Mouse (Mus musculus): ENCODE results near the gene Stat6. TPM values are rescaled to one million over a fixed set of nuclear protein-coding genes. Genes with fewer than 3 reads are reported as not detected.
"Not testable (repeated sequence)": the region's sequence is repeated elsewhere in the genome, so short reads cannot be mapped to it uniquely, and the experiment has no call there.

Stat6 gene
- polyA plus RNA-seq, 1 experiment from 2014 or later, result 6.8 TPM

DNA sequence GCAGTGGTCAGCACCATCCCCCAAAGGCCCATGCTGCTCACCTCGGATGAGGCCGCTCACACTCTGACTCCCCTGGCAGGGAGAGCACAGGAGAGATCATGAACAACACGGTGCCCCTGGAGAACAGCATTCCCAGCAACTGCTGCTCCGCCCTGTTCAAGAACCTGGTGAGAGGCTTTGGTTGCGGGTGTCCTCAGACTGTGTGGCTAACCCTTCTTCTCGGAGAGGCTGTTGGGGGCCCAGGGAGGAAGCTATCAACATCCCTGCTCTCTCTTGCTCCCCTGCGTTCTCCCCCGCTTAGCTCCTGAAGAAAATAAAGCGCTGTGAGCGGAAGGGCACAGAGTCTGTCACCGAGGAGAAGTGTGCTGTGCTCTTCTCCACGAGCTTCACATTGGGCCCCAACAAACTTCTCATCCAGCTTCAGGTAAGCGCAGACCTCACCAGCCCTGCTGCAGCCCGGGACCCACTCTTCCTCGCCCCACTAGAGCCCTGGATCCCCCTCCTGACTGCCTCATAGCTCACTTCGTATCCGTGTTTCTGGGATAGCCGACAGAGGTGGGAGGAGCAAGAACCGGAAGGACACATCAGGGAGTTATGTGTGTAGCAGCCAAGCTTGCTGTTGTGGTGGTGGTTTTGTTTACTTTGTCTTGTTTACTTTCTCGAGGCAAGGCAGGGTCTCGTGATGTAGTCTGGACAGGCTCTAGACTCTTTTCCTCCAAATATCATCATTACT is 10.3 kb downstream of the Stat6 start:
- H3K9me3 ChIP-seq (ENCODE audit: control insufficient read depth, low read length), result no peaks in the 10 kb centered on the region
- H3K4me1 ChIP-seq (replicated peaks; ENCODE audit: control insufficient read depth, insufficient read depth, low read length), result no peaks in the 10 kb centered on the region
- no peak overlapping the region for H3K4me3 ChIP-seq (ENCODE audit: low read depth, low read length)
- WGBS, result 57% methylated on average over 21 of the region's 21 CpGs
- no peak overlapping the region for H3K9ac ChIP-seq (ENCODE audit: low read length)
- no peak overlapping the region for H3K4me2 ChIP-seq (ENCODE audit: low read depth, low read length, severe bottlenecking)
- ATAC-seq (replicated peaks; ENCODE audit: low FRiP score) (no peak), DNase-seq (ENCODE audit: low spot score) (no peak)
- H3K27me3 ChIP-seq (ENCODE audit: control insufficient read depth, insufficient read depth, low read length), result no peaks in the 10 kb centered on the region
- no peak overlapping the region for H3K27ac ChIP-seq (ENCODE audit: low read depth, low read length)
- no peaks in the 10 kb centered on the region for H3K36me3 ChIP-seq (ENCODE audit: control insufficient read depth, insufficient read depth, low read length)

DNA sequence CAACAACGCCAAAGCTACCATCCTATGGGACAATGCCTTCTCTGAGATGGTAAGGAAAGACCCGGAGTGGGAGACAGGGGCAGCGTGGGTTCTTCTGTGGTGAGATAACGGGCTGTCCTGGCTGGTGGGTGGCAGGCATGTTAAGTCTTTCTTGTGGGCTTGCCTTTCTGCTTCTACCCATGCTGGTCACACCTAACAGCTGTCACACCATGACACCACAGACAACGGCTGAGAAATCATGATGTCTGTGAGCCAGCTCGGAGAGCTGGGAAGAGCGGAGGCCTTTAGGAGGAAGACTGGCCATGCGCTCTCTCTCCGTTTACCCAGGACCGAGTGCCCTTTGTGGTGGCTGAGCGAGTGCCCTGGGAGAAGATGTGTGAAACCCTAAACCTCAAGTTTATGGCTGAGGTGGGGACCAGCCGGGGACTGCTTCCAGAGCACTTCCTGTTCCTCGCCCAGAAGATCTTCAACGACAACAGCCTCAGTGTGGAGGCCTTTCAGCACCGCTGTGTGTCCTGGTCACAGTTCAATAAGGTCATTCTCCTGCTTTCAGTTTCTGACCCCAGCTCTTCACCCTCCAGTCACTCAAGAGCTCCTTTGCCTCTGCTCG is 12.3 kb downstream of the Stat6 start:
- H3K27me3 ChIP-seq (ENCODE audit: control insufficient read depth, insufficient read depth, low read length), result no peaks in the 10 kb centered on the region
- DNase-seq (ENCODE audit: low spot score) (no peak), ATAC-seq (replicated peaks; ENCODE audit: low FRiP score) (no peak)
- 83% methylated on average over 16 of the region's 16 CpGs for WGBS
- no peak overlapping the region for H3K9ac ChIP-seq (ENCODE audit: low read length)
- H3K9me3 ChIP-seq (ENCODE audit: control insufficient read depth, low read length), result no peaks in the 10 kb centered on the region
- no peaks in the 10 kb centered on the region for H3K36me3 ChIP-seq (ENCODE audit: control insufficient read depth, insufficient read depth, low read length)
- no peaks in the 10 kb centered on the region for H3K4me1 ChIP-seq (replicated peaks; ENCODE audit: control insufficient read depth, insufficient read depth, low read length)
- H3K27ac ChIP-seq (ENCODE audit: low read depth, low read length), result no peak overlapping the region
- H3K4me2 ChIP-seq (ENCODE audit: low read depth, low read length, severe bottlenecking), result no peak overlapping the region
- H3K4me3 ChIP-seq (ENCODE audit: low read depth, low read length), result no peak overlapping the region

DNA sequence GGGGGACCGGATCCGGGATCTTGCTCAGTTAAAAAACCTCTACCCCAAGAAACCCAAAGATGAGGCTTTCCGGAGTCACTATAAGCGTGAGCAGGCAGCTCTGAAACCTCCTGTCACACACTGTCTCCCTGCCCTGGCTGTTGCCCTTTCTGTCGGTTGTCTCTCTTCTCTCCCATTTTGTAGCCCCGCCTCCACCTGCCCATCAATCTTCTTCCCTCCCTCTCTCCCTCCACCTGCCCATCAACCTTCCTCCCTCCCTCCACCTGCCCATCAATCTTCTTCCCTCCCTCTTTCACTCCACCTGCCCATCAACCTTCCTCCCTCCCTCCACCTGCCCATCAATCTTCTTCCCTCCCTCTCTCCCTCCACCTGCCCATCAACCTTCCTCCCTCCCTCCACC is 14.8 kb downstream of the Stat6 start:
- 55% methylated on average over 6 of the region's 6 CpGs for WGBS
- DNase-seq (ENCODE audit: low spot score); H3K4me2 ChIP-seq (ENCODE audit: low read depth, low read length, severe bottlenecking); H3K36me3 ChIP-seq (ENCODE audit: control insufficient read depth, insufficient read depth, low read length); ATAC-seq (replicated peaks; ENCODE audit: low FRiP score); H3K9ac ChIP-seq (ENCODE audit: low read length); H3K4me3 ChIP-seq (ENCODE audit: low read depth, low read length); H3K9me3 ChIP-seq (ENCODE audit: control insufficient read depth, low read length); H3K27ac ChIP-seq (ENCODE audit: low read depth, low read length): not testable (repeated sequence)
- peaks cover 10% of the 10 kb centered on the region for H3K4me1 ChIP-seq (replicated peaks; ENCODE audit: control insufficient read depth, insufficient read depth, low read length)
- peaks cover 13% of the 10 kb centered on the region for H3K27me3 ChIP-seq (ENCODE audit: control insufficient read depth, insufficient read depth, low read length)

DNA sequence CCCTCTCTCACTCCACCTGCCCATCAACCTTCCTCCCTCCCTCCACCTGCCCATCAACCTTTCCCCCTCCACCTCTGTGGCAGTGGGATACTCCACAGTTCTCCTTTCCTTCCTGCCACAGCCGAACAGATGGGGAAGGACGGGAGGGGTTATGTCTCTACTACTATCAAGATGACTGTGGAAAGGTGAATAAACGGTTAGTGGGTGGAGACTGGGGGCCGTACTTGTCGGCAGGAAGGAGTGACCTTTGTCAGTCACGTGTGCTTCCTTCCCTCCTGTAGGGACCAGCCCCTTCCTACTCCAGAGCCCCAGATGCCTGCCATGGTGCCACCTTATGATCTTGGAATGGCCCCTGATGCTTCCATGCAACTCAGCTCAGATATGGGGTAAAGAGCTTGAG is 15.3 kb downstream of the Stat6 start:
- WGBS, result 18% methylated on average over 6 of the region's 6 CpGs
- Histone ChIP-seq H3K27ac (ENCODE audit: low read depth, low read length) (no peak overlapping the region), H3K9ac (ENCODE audit: low read length) (no peak overlapping the region; the same call in 1 of the 2 replicates), H3K27me3 (ENCODE audit: control insufficient read depth, insufficient read depth, low read length) (peaks cover 17% of the 10 kb centered on the region), H3K36me3 (ENCODE audit: control insufficient read depth, insufficient read depth, low read length) (no peaks in the 10 kb centered on the region), H3K4me3 (ENCODE audit: low read depth, low read length) (no peak overlapping the region), H3K4me1 (replicated peaks; ENCODE audit: control insufficient read depth, insufficient read depth, low read length) (peaks cover 10% of the 10 kb centered on the region), H3K9me3 (ENCODE audit: control insufficient read depth, low read length) (no peaks in the 10 kb centered on the region), H3K4me2 (ENCODE audit: low read depth, low read length, severe bottlenecking) (no peak overlapping the region)
- DNase-seq (ENCODE audit: low spot score) (no peak), ATAC-seq (replicated peaks; ENCODE audit: low FRiP score) (no peak)

DNA sequence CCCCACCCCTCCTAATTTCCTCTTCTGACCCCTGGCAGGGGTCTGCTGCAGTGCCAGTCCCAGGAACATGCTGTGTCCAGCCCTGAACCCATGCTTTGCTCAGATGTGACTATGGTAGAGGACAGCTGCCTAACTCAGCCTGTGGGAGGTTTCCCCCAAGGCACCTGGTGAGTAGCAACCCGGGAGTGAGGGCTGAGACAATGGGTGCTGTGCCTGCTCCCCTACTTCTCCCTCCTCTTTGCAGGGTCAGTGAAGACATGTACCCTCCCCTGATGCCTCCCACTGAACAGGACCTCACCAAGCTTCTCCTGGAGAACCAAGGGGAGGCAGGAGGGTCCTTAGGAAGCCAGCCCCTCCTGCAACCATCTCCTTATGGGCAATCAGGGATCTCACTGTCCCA is 16.8 kb downstream of the Stat6 start:
- Histone ChIP-seq H3K27me3 (ENCODE audit: control insufficient read depth, insufficient read depth, low read length) (peaks cover 32% of the 10 kb centered on the region), H3K27ac (ENCODE audit: low read depth, low read length) (no peak overlapping the region), H3K9ac (ENCODE audit: low read length) (no peak overlapping the region), H3K4me3 (ENCODE audit: low read depth, low read length) (no peak overlapping the region), H3K9me3 (ENCODE audit: control insufficient read depth, low read length) (no peaks in the 10 kb centered on the region), H3K4me2 (ENCODE audit: low read depth, low read length, severe bottlenecking) (no peak overlapping the region), H3K36me3 (ENCODE audit: control insufficient read depth, insufficient read depth, low read length) (no peaks in the 10 kb centered on the region), H3K4me1 (replicated peaks; ENCODE audit: control insufficient read depth, insufficient read depth, low read length) (peaks cover 12% of the 10 kb centered on the region)
- DNase-seq (ENCODE audit: low spot score), result no peak
- WGBS, result 27% methylated on average over 1 of the region's 1 CpGs
- no peak for ATAC-seq (replicated peaks; ENCODE audit: low FRiP score)

DNA sequence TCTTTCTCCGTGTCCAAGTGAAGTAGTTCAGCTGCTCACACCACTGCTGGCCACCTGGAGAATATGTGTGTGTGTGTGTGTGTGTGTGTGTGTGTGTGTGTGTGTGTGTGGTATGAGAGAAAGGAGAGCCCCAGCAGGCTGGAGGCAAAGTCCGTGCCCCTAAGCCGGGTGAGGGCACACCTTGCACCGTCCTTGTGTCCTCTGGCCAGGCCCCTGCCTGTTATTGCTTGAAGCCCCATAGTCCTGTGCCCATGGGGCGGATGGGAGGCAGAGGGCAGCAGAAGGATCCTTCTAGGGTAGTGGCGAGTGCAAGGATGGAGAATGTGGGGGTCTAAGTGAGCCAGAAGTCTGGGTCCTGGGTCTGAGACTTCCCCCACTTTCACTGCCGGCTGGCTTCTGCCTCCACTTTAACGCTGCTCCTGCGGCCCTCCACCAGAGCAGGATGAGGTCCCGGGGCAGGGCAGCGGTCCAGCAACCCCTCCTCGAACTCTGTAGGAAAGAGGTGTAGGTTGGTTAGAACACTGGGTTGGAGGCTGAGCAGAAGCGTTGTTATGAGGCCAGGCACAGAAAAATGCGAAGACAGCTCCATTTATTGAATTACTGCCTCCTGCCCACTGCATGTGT is 18.6 kb downstream of the Stat6 start:
- Histone ChIP-seq H3K36me3 (ENCODE audit: control insufficient read depth, insufficient read depth, low read length) (no peaks in the 10 kb centered on the region), H3K4me2 (ENCODE audit: low read depth, low read length, severe bottlenecking) (0 out of 2 replicates have a peak overlapping the region, but pooled peaks have one; percentile 21), H3K27ac (ENCODE audit: low read depth, low read length) (no peak overlapping the region), H3K27me3 (ENCODE audit: control insufficient read depth, insufficient read depth, low read length) (peaks cover 49% of the 10 kb centered on the region), H3K9ac (ENCODE audit: low read length) (no peak overlapping the region; the same call in 1 of the 2 replicates), H3K4me1 (replicated peaks; ENCODE audit: control insufficient read depth, insufficient read depth, low read length) (peaks cover 17% of the 10 kb centered on the region), H3K9me3 (ENCODE audit: control insufficient read depth, low read length) (no peaks in the 10 kb centered on the region), H3K4me3 (ENCODE audit: low read depth, low read length) (no peak overlapping the region)
- WGBS, result 14% methylated on average over 14 of the region's 14 CpGs
- DNase-seq (ENCODE audit: low spot score) (no peak), ATAC-seq (replicated peaks; ENCODE audit: low FRiP score) (no peak)

DNA sequence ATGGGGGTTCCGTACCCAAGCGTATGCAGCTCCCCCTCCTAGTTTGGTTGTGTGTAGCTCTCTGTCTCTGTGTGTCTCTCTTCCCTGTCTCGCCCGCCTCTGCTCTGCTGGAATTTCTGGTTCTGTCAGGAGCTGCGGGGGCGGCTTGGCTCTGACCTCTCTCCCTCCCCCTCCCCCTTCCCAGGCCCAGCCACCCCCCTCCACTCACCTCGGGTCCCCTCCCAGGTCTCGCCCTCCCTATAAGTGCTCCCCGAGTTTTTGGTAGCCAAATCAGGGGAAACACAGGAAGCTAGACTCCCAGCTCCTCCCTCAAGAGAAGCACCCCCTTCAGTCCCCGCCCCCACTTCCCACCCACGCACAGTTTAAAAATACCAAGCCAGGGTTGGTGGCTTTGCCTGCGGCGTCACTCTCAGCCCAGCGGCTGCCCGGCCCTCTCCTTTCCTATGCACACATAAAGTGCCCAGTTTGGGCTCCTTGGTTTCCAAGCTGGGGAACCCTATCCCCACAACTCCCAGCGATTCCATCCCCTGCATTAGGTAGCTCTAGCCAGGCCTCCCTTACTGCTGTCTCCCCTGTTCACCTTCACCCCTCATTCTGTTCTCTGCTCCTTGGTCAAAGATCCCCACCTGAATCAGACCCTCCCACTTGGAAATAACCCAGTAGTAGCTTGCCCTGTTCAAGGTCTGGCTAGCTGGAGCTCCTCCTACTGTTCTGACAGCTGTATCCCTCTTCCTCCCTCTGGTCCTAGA is 19.3 kb downstream of the Stat6 start:
- DNase-seq (ENCODE audit: low spot score), result no peak
- Histone ChIP-seq H3K4me3 (ENCODE audit: low read depth, low read length) (no peak overlapping the region), H3K27me3 (ENCODE audit: control insufficient read depth, insufficient read depth, low read length) (peaks cover 56% of the 10 kb centered on the region)

DNA sequence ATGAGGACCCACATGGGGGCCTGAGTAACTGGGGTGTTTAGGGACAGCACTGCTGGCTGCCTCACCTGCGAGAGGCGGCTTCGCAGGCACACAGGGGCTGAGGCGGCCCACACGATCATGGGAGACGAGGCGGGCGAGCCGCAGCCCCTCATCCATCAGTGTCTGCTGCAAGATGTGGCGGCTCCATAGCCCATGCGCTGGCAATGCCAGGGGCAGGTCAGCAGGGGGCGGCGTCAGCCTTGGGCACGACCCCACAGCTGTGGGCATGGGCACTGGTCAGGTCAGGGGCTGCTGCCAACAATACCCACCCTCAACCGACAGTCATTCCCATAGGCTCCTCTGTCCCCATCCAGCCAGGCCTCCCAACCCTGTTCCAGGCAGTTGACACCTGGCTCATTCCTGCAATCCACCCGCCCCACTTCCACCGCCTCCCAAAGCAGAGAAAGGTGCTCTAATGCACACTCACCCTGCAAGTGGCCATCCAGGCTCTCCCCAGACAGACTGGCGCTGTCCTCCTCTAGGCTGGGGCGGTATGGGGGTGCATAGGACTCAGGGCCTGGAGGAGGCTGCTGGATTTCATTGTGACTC is 20.0 kb downstream of the Stat6 start:
- Histone ChIP-seq H3K9ac (ENCODE audit: low read length) (no peak overlapping the region), H3K27me3 (ENCODE audit: control insufficient read depth, insufficient read depth, low read length) (peaks cover 63% of the 10 kb centered on the region), H3K36me3 (ENCODE audit: control insufficient read depth, insufficient read depth, low read length) (no peaks in the 10 kb centered on the region), H3K4me1 (replicated peaks; ENCODE audit: control insufficient read depth, insufficient read depth, low read length) (peaks cover 26% of the 10 kb centered on the region), H3K4me2 (ENCODE audit: low read depth, low read length, severe bottlenecking) (peak overlapping the region; percentile 26; the same call in 1 of the 2 replicates), H3K4me3 (ENCODE audit: low read depth, low read length) (no peak overlapping the region), H3K9me3 (ENCODE audit: control insufficient read depth, low read length) (no peaks in the 10 kb centered on the region), H3K27ac (ENCODE audit: low read depth, low read length) (no peak overlapping the region)
- WGBS, result 11% methylated on average over 19 of the region's 19 CpGs
- DNase-seq (ENCODE audit: low spot score) (peak; percentile 69), ATAC-seq (replicated peaks; ENCODE audit: low FRiP score) (no peak)

More for the DNA sequence above, 19.3 kb downstream of the Stat6 start:
- H3K9ac ChIP-seq (ENCODE audit: low read length), result no peak overlapping the region; the same call in 1 of the 2 replicates
- H3K4me1 ChIP-seq (replicated peaks; ENCODE audit: control insufficient read depth, insufficient read depth, low read length), result peaks cover 20% of the 10 kb centered on the region
- WGBS, result 7% methylated on average over 16 of the region's 16 CpGs
- H3K36me3 ChIP-seq (ENCODE audit: control insufficient read depth, insufficient read depth, low read length), result no peaks in the 10 kb centered on the region
- ATAC-seq (replicated peaks; ENCODE audit: low FRiP score), result no peak
- no peaks in the 10 kb centered on the region for H3K9me3 ChIP-seq (ENCODE audit: control insufficient read depth, low read length)
- peak overlapping the region; percentile 26; the same call in 1 of the 2 replicates for H3K4me2 ChIP-seq (ENCODE audit: low read depth, low read length, severe bottlenecking)
- no peak overlapping the region for H3K27ac ChIP-seq (ENCODE audit: low read depth, low read length)

Measured in forebrain, embryonic 11.5 days (tissue).